Mouse (Mus musculus): ENCODE data around the gene Lef1.

DNA sequence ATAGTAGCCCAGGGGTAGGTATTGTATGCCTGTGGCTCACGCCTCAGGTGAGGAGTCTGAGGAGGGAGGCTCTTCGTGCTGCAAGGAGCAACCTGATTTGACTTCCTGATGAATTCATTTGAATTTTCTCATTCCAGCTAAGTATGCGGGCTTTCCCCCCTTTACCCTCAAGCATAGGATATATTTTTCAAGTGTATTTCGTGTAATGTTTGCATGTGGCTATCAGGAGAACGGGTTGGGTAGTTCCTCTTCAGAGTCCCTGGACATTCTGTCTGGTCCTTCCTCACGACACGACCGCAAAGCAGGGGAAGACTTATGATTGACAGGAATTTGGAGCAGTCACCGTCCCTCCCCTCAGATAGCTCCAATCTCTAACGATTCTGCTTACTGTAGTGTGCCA, 9.2 kb downstream of the Lef1 start:
- TF ChIP-seq GATA1 (IDR thresholded peaks at IDR 0.05; ENCODE audit: low read depth, low read length) (no peak), CTCF (IDR thresholded peaks at IDR 0.05 in 2 of 3, conservative IDR thresholded peaks at IDR 0.05 in 1 of 3; ENCODE audit: control insufficient read depth in 1 of 3, insufficient read depth in 1 of 3, low read depth in 2 of 3, low read length in 3 of 3, poor library complexity in 1 of 3, severe bottlenecking in 1 of 3) (no peak), POLR2AphosphoS5 (IDR thresholded peaks at IDR 0.05; ENCODE audit: borderline replicate concordance, low read depth, low read length) (no peak), ELF1 (IDR thresholded peaks at IDR 0.05; ENCODE audit: low read depth, low read length) (no peak), EP300 (IDR thresholded peaks at IDR 0.05; ENCODE audit: low read depth in 1 of 2, low read length in 2 of 2) (no peak), GABPA (IDR thresholded peaks at IDR 0.05; ENCODE audit: low read depth, low read length) (no peak), BHLHE40 (IDR thresholded peaks at IDR 0.05; ENCODE audit: borderline replicate concordance, low read depth, low read length) (no peak), ZC3H11A (IDR thresholded peaks at IDR 0.05; ENCODE audit: low read depth, low read length) (no peak), POLR2A (IDR thresholded peaks at IDR 0.05; ENCODE audit: control insufficient read depth in 1 of 2, insufficient read depth in 1 of 2, low read depth in 1 of 2, low read length in 2 of 2, poor library complexity in 1 of 2) (no peak)

All from MEL (cell line).